Mouse (Mus musculus) MEL (cell line): Measurements from ENCODE around the gene Pde10a. TPM values are rescaled to one million over a fixed set of nuclear protein-coding genes. Genes with fewer than 3 reads are reported as not detected.
A peak's percentile ranks its signal among the peaks of the same experiment; 100 is the strongest.
"Not testable (repeated sequence)": the region's sequence is repeated elsewhere in the genome, so short reads cannot be mapped to it uniquely, and the experiment has no call there.

ENCODE experiments used
- DNase-seq: peaks from one replicate; pipeline ENCODE4 v3.0.0; 2011; ENCODE audit warnings: low read depth, low spot score
- H3K27ac ChIP-seq: 2 replicates; pipeline ENCODE4 v1.5.1; 2012; ENCODE audit warnings: low read depth, mild to moderate bottlenecking, control low read depth, low read length, moderate library complexity; ENCODE audit not compliant: control insufficient read depth
- H3K27me3 ChIP-seq, 2 experiments: fragments of 150-350 bp in 1 of 2; sonication (generic) in 1 of 2; 2 replicates each; pipeline ENCODE4 v1.6.1; 2012; ENCODE audit warnings: low read length in 2 of 2, mild to moderate bottlenecking in 2 of 2, improper control_type of control experiment in 1 of 2, moderate library complexity in 1 of 2; ENCODE audit not compliant: insufficient read depth in 2 of 2, control insufficient read depth in 1 of 2
- H3K36me3 ChIP-seq, 2 experiments: 2 replicates each; pipeline ENCODE4 v1.6.1; 2012 to 2014; ENCODE audit warnings: low read length in 2 of 2, improper control_type of control experiment in 1 of 2, inconsistent platforms in 1 of 2, mild to moderate bottlenecking in 1 of 2; ENCODE audit not compliant: insufficient read depth in 2 of 2, control insufficient read depth in 1 of 2
- H3K4me1 ChIP-seq, 2 experiments: fragments of 150-350 bp in 1 of 2; sonication (generic) in 1 of 2; 2 replicates each; pipeline ENCODE4 v1.6.1; 2012; ENCODE audit warnings: low read length in 2 of 2, improper control_type of control experiment in 1 of 2, mild to moderate bottlenecking in 1 of 2; ENCODE audit not compliant: insufficient read depth in 2 of 2, control insufficient read depth in 1 of 2
- H3K4me3 ChIP-seq, 2 experiments: fragments of 150-350 bp in 1 of 2; sonication (generic) in 1 of 2; 2 replicates each; pipeline ENCODE4 v1.5.1; 2012; ENCODE audit warnings: low read depth in 2 of 2, low read length in 2 of 2, mild to moderate bottlenecking in 2 of 2, moderate library complexity in 2 of 2, control low read depth in 1 of 2, improper control_type of control experiment in 1 of 2; ENCODE audit not compliant: control insufficient read depth in 1 of 2, insufficient read depth in 1 of 2
- H3K79me2 ChIP-seq: 2 replicates; pipeline ENCODE4 v1.6.1; 2012; ENCODE audit warnings: mild to moderate bottlenecking, low read length, moderate library complexity; ENCODE audit not compliant: control insufficient read depth, poor library complexity, insufficient read depth
- H3K9ac ChIP-seq: 2 replicates; pipeline ENCODE4 v1.6.1; 2012; ENCODE audit warnings: low read depth, mild to moderate bottlenecking, control low read depth, low read length, moderate library complexity; ENCODE audit not compliant: control insufficient read depth, poor library complexity, severe bottlenecking
- H3K9me3 ChIP-seq: fragments of 150-350 bp; sonication (generic); replicated peaks from 2 replicates; pipeline ENCODE4 v1.6.1; 2012; ENCODE audit warnings: mild to moderate bottlenecking, low read length, improper control_type of control experiment, moderate library complexity; ENCODE audit not compliant: insufficient read depth
- BHLHE40 ChIP-seq: IDR thresholded peaks from 2 replicates; pipeline ENCODE4 v1.6.1; 2012; ENCODE audit warnings: low read depth, mild to moderate bottlenecking, inconsistent platforms, low read length, improper control_type of control experiment, borderline replicate concordance
- CHD1 ChIP-seq: IDR thresholded peaks from 2 replicates; pipeline ENCODE4 v1.6.1; 2012; ENCODE audit warnings: low read depth, mild to moderate bottlenecking, inconsistent platforms, low read length, improper control_type of control experiment
- CHD2 ChIP-seq: IDR thresholded peaks from 2 replicates; pipeline ENCODE4 v1.6.1; 2011; ENCODE audit warnings: low read length, improper control_type of control experiment
- CTCF ChIP-seq, 3 experiments: IDR thresholded peaks in 2 of 3; conservative IDR thresholded peaks in 1 of 3; 2 replicates each; pipeline ENCODE4 v1.5.1; 2011 to 2012; ENCODE audit warnings: low read length in 3 of 3, low read depth in 2 of 3, mild to moderate bottlenecking in 2 of 3, improper control_type of control experiment in 1 of 3, inconsistent platforms in 1 of 3, mixed read lengths in 1 of 3, moderate library complexity in 1 of 3; ENCODE audit not compliant: control insufficient read depth in 1 of 3, insufficient read depth in 1 of 3, poor library complexity in 1 of 3, severe bottlenecking in 1 of 3
- E2F4 ChIP-seq: IDR thresholded peaks from 2 replicates; pipeline ENCODE4 v1.6.1; 2011; ENCODE audit warnings: low read depth, low read length, improper control_type of control experiment, borderline replicate concordance
- ETS1 ChIP-seq: IDR thresholded peaks from 2 replicates; pipeline ENCODE4 v1.6.1; 2012; ENCODE audit warnings: low read depth, mild to moderate bottlenecking, inconsistent platforms, low read length, improper control_type of control experiment, moderate library complexity
- MAX ChIP-seq: IDR thresholded peaks from 2 replicates; pipeline ENCODE4 v1.6.1; 2011; ENCODE audit warnings: low read length, improper control_type of control experiment
- MAZ ChIP-seq: IDR thresholded peaks from 2 replicates; pipeline ENCODE4 v1.6.1; 2012; ENCODE audit warnings: low read depth, mild to moderate bottlenecking, inconsistent platforms, low read length, improper control_type of control experiment
- MYB ChIP-seq: IDR thresholded peaks from 2 replicates; pipeline ENCODE4 v1.6.1; 2011; ENCODE audit warnings: mild to moderate bottlenecking, low read depth, low read length, improper control_type of control experiment
- MYC ChIP-seq: IDR thresholded peaks from 2 replicates; pipeline ENCODE4 v1.6.1; 2011; ENCODE audit warnings: low read depth, mild to moderate bottlenecking, low read length, improper control_type of control experiment, moderate library complexity
- SMC3 ChIP-seq: IDR thresholded peaks from 2 replicates; pipeline ENCODE4 v1.6.1; 2011; ENCODE audit warnings: low read depth, low read length, improper control_type of control experiment
- UBTF ChIP-seq: IDR thresholded peaks from 2 replicates; pipeline ENCODE4 v1.6.1; 2012; ENCODE audit warnings: low read depth, mild to moderate bottlenecking, inconsistent platforms, low read length, improper control_type of control experiment, moderate library complexity, borderline replicate concordance; ENCODE audit not compliant: insufficient read depth
- ZC3H11A ChIP-seq: IDR thresholded peaks from 2 replicates; pipeline ENCODE4 v1.6.1; 2012; ENCODE audit warnings: low read depth, mild to moderate bottlenecking, inconsistent platforms, low read length, improper control_type of control experiment
- ZMIZ1 ChIP-seq: IDR thresholded peaks from 2 replicates; pipeline ENCODE4 v1.6.1; 2012; ENCODE audit warnings: low read depth, mild to moderate bottlenecking, inconsistent platforms, low read length, improper control_type of control experiment, moderate library complexity
- polyA plus RNA-seq, 2 experiments: library from polyadenylated mRNA; stranded (reverse) in 1 of 2; unstranded in 1 of 2; fragments of >175 nt in 1 of 2; fragments of >200 nt in 1 of 2; gene quantifications; 2 replicates each; pipeline versions ENCODE4 v1.2.1 to v1.2.4; 2012; ENCODE audit warnings: low replicate concordance in 2 of 2, low read depth in 1 of 2; ENCODE audit not compliant: insufficient read length in 2 of 2, insufficient read depth in 1 of 2, missing spikeins in 1 of 2
- total RNA-seq: library from RNA; depleted of rRNA; stranded (reverse); fragments of 300-350 nt; gene quantifications from 2 replicates; pipeline ENCODE4 v1.2.3, GENCODE M21; 2012

Pde10a gene
- total and polyA plus RNA-seq, 3 experiments = 3.1 to 6.9 TPM; not detected in 1

DNA sequence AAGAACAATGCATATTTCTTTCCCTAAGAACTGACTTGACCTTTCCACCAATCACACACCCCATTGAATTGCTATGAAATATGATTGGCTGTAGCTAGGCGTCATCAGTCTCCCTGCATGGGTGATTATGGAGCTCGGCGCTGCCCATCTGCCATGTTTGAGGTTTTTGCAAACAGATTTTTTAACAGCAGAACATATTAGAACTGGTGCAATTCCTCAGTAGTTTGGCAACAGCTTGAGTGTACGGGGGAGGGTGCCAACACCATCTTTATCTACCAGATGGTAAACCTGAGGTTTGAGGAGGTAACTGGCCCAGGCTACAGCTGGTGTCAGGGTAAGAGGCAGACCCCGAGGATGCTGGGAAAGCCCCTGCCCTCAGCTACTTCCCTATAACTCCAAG, 177.3 kb downstream of the Pde10a start:
- Histone ChIP-seq H3K4me3 (no peak overlapping the region), H3K4me1 (no peaks in the 10 kb centered on the region), H3K36me3 (no peaks in the 10 kb centered on the region), H3K27ac (no peak overlapping the region), H3K9me3 (no peaks in the 10 kb centered on the region), H3K9ac (no peak overlapping the region), H3K27me3 (no peaks in the 10 kb centered on the region; a peak in 1 of 4 replicates), H3K79me2 (no peaks in the 10 kb centered on the region)
- TF ChIP-seq ZMIZ1 (no peak), CHD1 (no peak), MAZ (no peak), CHD2 (no peak)
- peak; percentile 2 for DNase-seq

DNA sequence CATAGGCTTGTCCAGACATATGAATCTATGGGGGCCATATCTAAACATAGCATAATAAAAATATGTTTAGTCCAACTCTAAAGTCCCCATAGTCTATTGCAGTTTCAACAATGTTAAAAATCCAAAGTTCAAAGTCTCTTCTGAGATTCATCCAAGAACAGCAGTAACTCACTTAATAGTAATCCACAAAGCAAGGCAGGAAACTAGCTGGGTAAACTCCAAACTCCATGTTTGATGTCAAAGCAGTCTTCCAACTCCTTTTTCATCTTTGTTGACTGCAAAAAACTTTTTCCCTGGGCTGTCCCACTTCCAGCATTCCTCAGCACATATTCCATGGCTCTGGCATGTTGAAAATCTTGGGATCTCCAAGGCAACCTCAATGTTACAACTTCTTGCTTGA, 182.8 kb downstream of the Pde10a start:
- DNase-seq = no peak
- H3K27ac ChIP-seq = no peak overlapping the region

DNA sequence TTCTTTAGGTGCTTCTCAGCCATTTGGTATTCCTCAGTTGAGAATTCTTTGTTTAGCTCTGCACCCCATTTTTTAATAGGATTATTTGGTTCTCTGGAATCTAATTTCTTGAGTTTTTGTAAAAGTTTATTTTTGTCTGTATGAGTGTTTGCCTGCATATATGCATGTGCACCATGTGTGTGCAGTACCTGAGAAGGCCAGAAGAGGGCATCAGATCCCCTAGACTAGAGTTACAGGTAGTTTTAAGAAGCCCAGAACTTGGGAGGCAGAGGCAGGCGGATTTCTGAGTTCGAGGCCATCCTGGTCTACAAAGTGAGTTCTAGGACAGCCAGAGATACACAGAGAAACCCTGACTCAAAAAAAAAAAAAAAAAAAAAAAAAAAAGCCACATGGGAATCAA, 187.6 kb downstream of the Pde10a start:
- not testable (repeated sequence) for H3K79me2 ChIP-seq, H3K4me1 ChIP-seq, H3K27me3 ChIP-seq, H3K9me3 ChIP-seq, H3K27ac ChIP-seq, H3K9ac ChIP-seq, H3K36me3 ChIP-seq, H3K4me3 ChIP-seq
- DNase-seq = peak; percentile 8
- TF ChIP-seq CTCF (IDR thresholded peaks at IDR 0.05 in 2 of 3, conservative IDR thresholded peaks at IDR 0.05 in 1 of 3; ENCODE audit: control insufficient read depth in 1 of 3, insufficient read depth in 1 of 3, low read depth in 2 of 3, low read length in 3 of 3, poor library complexity in 1 of 3, severe bottlenecking in 1 of 3) = peak in 1 of 3 experiments; percentile 7; a peak in 1 of 6 replicates

More for the DNA sequence above, 182.8 kb downstream of the Pde10a start:
- no peak overlapping the region for H3K4me3 ChIP-seq
- H3K9me3 ChIP-seq = no peaks in the 10 kb centered on the region
- no peaks in the 10 kb centered on the region for H3K27me3 ChIP-seq
- TF ChIP-seq MYB (no peak), ETS1 (no peak), SMC3 (no peak), MAX (no peak), BHLHE40 (no peak), ZMIZ1 (no peak), E2F4 (no peak), ZC3H11A (no peak), MYC (no peak), UBTF (no peak), CHD2 (no peak)
- TF ChIP-seq, all 39 proteins: peak for 0
- H3K79me2 ChIP-seq = no peaks in the 10 kb centered on the region
- no peak overlapping the region for H3K9ac ChIP-seq
- no peaks in the 10 kb centered on the region for H3K36me3 ChIP-seq
- no peaks in the 10 kb centered on the region for H3K4me1 ChIP-seq
